Mouse (Mus musculus): ENCODE measurements around the gene Pitpnb.

- TF ChIP-seq CTCF (IDR thresholded peaks at IDR 0.05; ENCODE audit: low read depth) = no peak
- no peak for TF ChIP-seq EP300 (optimal IDR thresholded peaks at IDR 0.05)
These were observed 664 bp upstream of the Pitpnb start for GRCm38 (mm10) chr5:111329782-111330416.

Data from stomach, postnatal 0 days (tissue).